Comparison of ENCODE assay signal across 22 mouse cellular contexts in genomic region chr5:75699516-75699915, GRCm38 (mm10).
DNase-seq lines count a peak whose midpoint lies in the region; ATAC-seq and TF ChIP-seq lines count a peak whose summit lies in the region.
"Had no signal": no experiment of that assay in that cellular context is flagged by ENCODE, and none has a peak within 500 bp of the region (broad histone marks: within the 10 kb centered on the region; RNA-seq: fewer than 3 reads in every experiment).

No protein-coding gene starts in this region.

- 0 out of 2 replicates have a peak, but pooled peaks cover 7% of the 10 kb centered on the region for H3K4me1 ChIP-seq in forebrain, embryonic 14.5 days (ENCODE audit: control insufficient read depth, insufficient read depth, low read length)
- peaks cover 10% of the 10 kb centered on the region; the same call in 1 of the 2 replicates for H3K4me1 ChIP-seq in forebrain, embryonic 10.5 days
- peaks cover 9% of the 10 kb centered on the region; the same call in 1 of the 2 replicates for H3K4me1 ChIP-seq in hindbrain, postnatal 0 days (ENCODE audit: insufficient read depth, low read length)
- H3K4me1 ChIP-seq in hindbrain, embryonic 11.5 days (replicated peaks; ENCODE audit: control insufficient read depth, insufficient read depth, low read length), result no peaks in the 10 kb centered on the region
- H3K4me1 ChIP-seq in midbrain, postnatal 0 days (ENCODE audit: insufficient read depth, low read length), result no peaks in the 10 kb centered on the region
- H3K4me1 ChIP-seq in midbrain, embryonic 15.5 days, result no peaks in the 10 kb centered on the region

- no peak overlapping the region for H3K27ac ChIP-seq in forebrain, embryonic 14.5 days (ENCODE audit: low read depth, low read length)
- no peak overlapping the region for H3K27ac ChIP-seq in forebrain, embryonic 10.5 days
- H3K27ac ChIP-seq in hindbrain, postnatal 0 days, result no peak overlapping the region
- no peak overlapping the region for H3K27ac ChIP-seq in hindbrain, embryonic 11.5 days (ENCODE audit: low read depth, low read length)
- no peak overlapping the region for H3K27ac ChIP-seq in midbrain, postnatal 0 days (ENCODE audit: low read depth, low read length)
- H3K27ac ChIP-seq in midbrain, embryonic 15.5 days, result no peak overlapping the region
- H3K27ac ChIP-seq: embryonic facial prominence, embryonic 10.5 days; heart, embryonic 15.5 days had no signal

- H3K4me2 ChIP-seq in forebrain, embryonic 14.5 days (ENCODE audit: low read length), result no peak overlapping the region
- peak overlapping the region; percentile 17; the same call in 1 of the 2 replicates for H3K4me2 ChIP-seq in hindbrain, postnatal 0 days (ENCODE audit: low read depth, low read length)
- H3K4me2 ChIP-seq in hindbrain, embryonic 11.5 days (replicated peaks; ENCODE audit: low read depth, low read length), result no peak overlapping the region
- H3K4me2 ChIP-seq in midbrain, postnatal 0 days (ENCODE audit: low read depth, low read length, poor library complexity, severe bottlenecking), result no peak overlapping the region
- no peak overlapping the region for H3K4me2 ChIP-seq in midbrain, embryonic 15.5 days
- H3K4me2 ChIP-seq: heart, embryonic 11.5 days; heart, embryonic 15.5 days had no signal

- ATAC-seq in forebrain, embryonic 14.5 days, result no peak
- ATAC-seq in frontal cortex, adult (ENCODE audit: low TSS enrichment), result peak; percentile 27; the same call in 1 of the 2 replicates
- ATAC-seq in hindbrain, postnatal 0 days, result no peak
- no peak for ATAC-seq in hindbrain, embryonic 11.5 days (ENCODE audit: low FRiP score)
- no peak for ATAC-seq in midbrain, postnatal 0 days (ENCODE audit: low FRiP score)
- no peak for ATAC-seq in midbrain, embryonic 15.5 days (replicated peaks)
- ATAC-seq: CD4-positive, CD25-positive, alpha-beta regulatory T cell, adult 4 months; intestine, embryonic 16.5 days had no signal

- H3K9me3 ChIP-seq in forebrain, embryonic 14.5 days (replicated peaks; ENCODE audit: control insufficient read depth, low read length), result no peaks in the 10 kb centered on the region
- H3K9me3 ChIP-seq in forebrain, embryonic 10.5 days, result no peaks in the 10 kb centered on the region
- H3K9me3 ChIP-seq in hindbrain, postnatal 0 days (ENCODE audit: low read length), result no peaks in the 10 kb centered on the region
- no peaks in the 10 kb centered on the region for H3K9me3 ChIP-seq in hindbrain, embryonic 11.5 days (ENCODE audit: control insufficient read depth, low read length)
- no peaks in the 10 kb centered on the region for H3K9me3 ChIP-seq in midbrain, postnatal 0 days (ENCODE audit: low read length)
- H3K9me3 ChIP-seq in midbrain, embryonic 15.5 days, result no peaks in the 10 kb centered on the region; the same call in 1 of the 2 replicates
- H3K9me3 ChIP-seq: embryonic facial prominence, embryonic 10.5 days; G1E; heart, embryonic 15.5 days had no signal

- no peak overlapping the region for H3K4me3 ChIP-seq in forebrain, embryonic 14.5 days (ENCODE audit: low read depth, low read length)
- H3K4me3 ChIP-seq in forebrain, embryonic 10.5 days, result no peak overlapping the region
- no peak overlapping the region for H3K4me3 ChIP-seq in hindbrain, postnatal 0 days (ENCODE audit: low read length)
- H3K4me3 ChIP-seq in hindbrain, embryonic 11.5 days (ENCODE audit: low read depth, low read length), result no peak overlapping the region
- no peak overlapping the region for H3K4me3 ChIP-seq in midbrain, postnatal 0 days (ENCODE audit: low read depth, low read length)
- H3K4me3 ChIP-seq in midbrain, embryonic 15.5 days, result no peak overlapping the region
- H3K4me3 ChIP-seq: embryonic facial prominence, embryonic 10.5 days; heart, embryonic 15.5 days had no signal

- no peak for TF ChIP-seq CTCF in hindbrain, postnatal 0 days (IDR thresholded peaks at IDR 0.05; ENCODE audit: low read depth)
- no peak for TF ChIP-seq CTCF in midbrain, postnatal 0 days (IDR thresholded peaks at IDR 0.05)

- no peak overlapping the region for H3K9ac ChIP-seq in forebrain, embryonic 14.5 days (ENCODE audit: low read length)
- no peak overlapping the region for H3K9ac ChIP-seq in hindbrain, postnatal 0 days (replicated peaks; ENCODE audit: low read length)
- no peak overlapping the region for H3K9ac ChIP-seq in hindbrain, embryonic 11.5 days (ENCODE audit: low read depth, low read length)
- no peak overlapping the region for H3K9ac ChIP-seq in midbrain, postnatal 0 days (replicated peaks; ENCODE audit: low read length, poor library complexity, severe bottlenecking)
- no peak overlapping the region for H3K9ac ChIP-seq in midbrain, embryonic 15.5 days
- H3K9ac ChIP-seq: heart, embryonic 15.5 days had no signal

- H3K36me3 ChIP-seq in forebrain, embryonic 14.5 days (ENCODE audit: control insufficient read depth, insufficient read depth, low read length), result no peaks in the 10 kb centered on the region
- H3K36me3 ChIP-seq in forebrain, embryonic 10.5 days (replicated peaks), result no peaks in the 10 kb centered on the region
- no peaks in the 10 kb centered on the region for H3K36me3 ChIP-seq in hindbrain, postnatal 0 days (ENCODE audit: insufficient read depth, low read length)
- no peaks in the 10 kb centered on the region for H3K36me3 ChIP-seq in hindbrain, embryonic 11.5 days (ENCODE audit: control insufficient read depth, insufficient read depth, low read length)
- no peaks in the 10 kb centered on the region for H3K36me3 ChIP-seq in midbrain, postnatal 0 days (ENCODE audit: insufficient read depth, low read length)
- H3K36me3 ChIP-seq in midbrain, embryonic 15.5 days (replicated peaks), result no peaks in the 10 kb centered on the region
- H3K36me3 ChIP-seq: embryonic facial prominence, embryonic 10.5 days; G1E; heart, embryonic 15.5 days had no signal

- peak; percentile 43 for DNase-seq in forebrain, embryonic 14.5 days (ENCODE audit: low spot score)
- no peak for DNase-seq in forebrain, embryonic 10.5 days (ENCODE audit: extremely low spot score, low spot score)
- no peak for DNase-seq in frontal cortex, postnatal 10 days (ENCODE audit: low spot score in 2 of 2)
- DNase-seq in hindbrain, postnatal 0 days (ENCODE audit: low spot score), result peak; percentile 25
- DNase-seq in hindbrain, embryonic 11.5 days (ENCODE audit: low spot score), result no peak
- peak; percentile 22 for DNase-seq in midbrain, postnatal 0 days (ENCODE audit: low spot score)
- DNase-seq: adrenal gland, postnatal 10 days; B cell, adult 2 months; cerebellum, adult 2 months; cerebellum, postnatal 10 days; gastrocnemius, postnatal 36 days; heart, adult 18-20 months; heart, postnatal 14 days; kidney, adult 2 months had no signal

- whole genome bisulfite sequencing in forebrain, embryonic 14.5 days, result 61% methylated on average over 9 of the region's 9 CpGs
- 83% methylated on average over 9 of the region's 9 CpGs for WGBS in forebrain, embryonic 10.5 days
- WGBS in hindbrain, postnatal 0 days, result 38% methylated on average over 9 of the region's 9 CpGs
- 83% methylated on average over 9 of the region's 9 CpGs for WGBS in hindbrain, embryonic 11.5 days
- 49% methylated on average over 9 of the region's 9 CpGs for WGBS in midbrain, postnatal 0 days
- 62% methylated on average over 9 of the region's 9 CpGs for WGBS in midbrain, embryonic 15.5 days

- H3K27me3 ChIP-seq in forebrain, embryonic 14.5 days (replicated peaks; ENCODE audit: control insufficient read depth, insufficient read depth, low read length), result no peaks in the 10 kb centered on the region
- H3K27me3 ChIP-seq in forebrain, embryonic 10.5 days (ENCODE audit: poor library complexity, severe bottlenecking), result no peaks in the 10 kb centered on the region
- no peaks in the 10 kb centered on the region for H3K27me3 ChIP-seq in hindbrain, postnatal 0 days (ENCODE audit: insufficient read depth, low read length)
- no peaks in the 10 kb centered on the region for H3K27me3 ChIP-seq in hindbrain, embryonic 11.5 days (ENCODE audit: control insufficient read depth, insufficient read depth, low read length)
- no peaks in the 10 kb centered on the region for H3K27me3 ChIP-seq in midbrain, postnatal 0 days (ENCODE audit: insufficient read depth, low read length)
- no peaks in the 10 kb centered on the region for H3K27me3 ChIP-seq in midbrain, embryonic 15.5 days (replicated peaks)
- H3K27me3 ChIP-seq: heart, embryonic 15.5 days had no signal

Comparison
In these comparisons a context has a peak if more than half of its experiments do, and no peak if none do; other contexts are left out.
1. DNase-seq: peak in forebrain, embryonic 14.5 days (single experiment), hindbrain, postnatal 0 days (single experiment) and midbrain, postnatal 0 days (single experiment); none in forebrain, embryonic 10.5 days (single experiment), frontal cortex, postnatal 10 days (0 of 2) and hindbrain, embryonic 11.5 days (single experiment).